Mouse (Mus musculus): ENCODE results near the gene Ptges3.
"Not testable (repeated sequence)": the region's sequence is repeated elsewhere in the genome, so short reads cannot be mapped to it uniquely, and the experiment has no call there.

The Ptges3 gene

GRCm38 (mm10) chr10:128059207-128059981, 640 bp downstream of the Ptges3 start:
- peak; percentile 81 for DNase-seq (ENCODE audit: low read depth, low spot score)

GRCm38 (mm10) chr10:128061109-128061508, 2.4 kb downstream of the Ptges3 start:
- no peak for DNase-seq (ENCODE audit: low read depth, low spot score)

DNA sequence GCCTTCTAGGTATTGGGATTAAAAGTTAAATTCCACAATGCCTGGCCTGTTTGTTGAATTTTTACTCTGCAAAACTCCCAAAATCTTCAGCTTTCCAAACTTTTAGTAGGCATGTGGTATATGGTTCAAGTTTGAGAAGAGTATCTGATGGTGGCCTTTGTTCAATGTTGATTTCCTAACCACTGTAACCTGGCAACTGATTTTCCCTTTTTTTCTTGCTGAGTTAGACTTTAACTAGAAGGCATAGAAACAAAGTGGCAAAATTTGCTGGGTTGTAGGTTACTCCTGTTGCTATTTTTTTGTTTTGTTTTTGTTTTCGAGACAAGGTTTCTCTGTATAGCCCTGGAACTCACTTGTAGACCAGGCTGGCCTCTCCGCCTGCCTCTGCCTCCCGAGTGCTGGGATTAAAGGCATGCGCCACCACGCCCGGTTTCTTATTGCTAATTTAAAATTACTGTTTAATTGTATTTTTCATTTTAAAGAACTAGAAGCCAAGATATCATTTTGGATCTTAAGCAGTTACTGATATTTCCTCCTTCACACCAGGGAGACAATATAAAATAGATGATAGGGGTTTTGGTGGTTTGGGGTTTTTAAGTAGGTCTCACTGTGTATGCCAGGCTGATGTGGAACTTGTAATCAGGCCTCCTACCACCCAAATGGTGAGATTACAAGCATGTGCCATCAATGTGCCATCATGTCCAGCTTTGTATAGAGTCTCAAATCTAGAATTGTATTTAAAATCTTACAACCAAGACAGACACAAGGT, 3.7 kb downstream of the Ptges3 start:
- no peak for DNase-seq (ENCODE audit: low read depth, low spot score)

- no peak for DNase-seq (ENCODE audit: low read depth, low spot score)
Observed at GRCm38 (mm10) chr10:128066072-128066471, 7.3 kb downstream of the Ptges3 start.

DNA sequence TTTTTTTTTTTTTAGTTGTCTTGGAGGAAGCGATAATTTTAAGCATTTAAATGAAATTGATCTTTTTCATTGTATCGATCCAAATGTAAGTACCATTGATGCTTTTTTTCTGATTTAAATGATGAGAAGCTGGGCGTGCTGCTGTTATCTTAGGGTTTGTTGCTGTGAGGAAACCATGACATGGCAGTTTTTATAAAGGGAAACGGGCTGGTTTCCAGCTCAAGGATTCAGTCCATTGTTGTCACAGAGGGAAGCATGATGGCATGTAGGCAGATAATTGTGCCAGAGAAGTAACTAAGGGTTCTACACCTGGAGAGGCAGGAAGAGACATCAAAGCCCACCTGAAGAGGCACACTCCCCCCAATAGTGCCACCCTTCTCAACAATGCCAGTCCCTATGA, 10.4 kb downstream of the Ptges3 start:
- no peak for DNase-seq (ENCODE audit: low read depth, low spot score)

- not testable (repeated sequence) for DNase-seq (ENCODE audit: low read depth, low spot score)
Observed at GRCm38 (mm10) chr10:128070432-128070831, 11.7 kb downstream of the Ptges3 start.

- DNase-seq (ENCODE audit: low read depth, low spot score): not testable (repeated sequence)
Observed at GRCm38 (mm10) chr10:128078269-128078668, 19.5 kb downstream of the Ptges3 start.

- DNase-seq (ENCODE audit: low read depth, low spot score): peak; percentile 71
Observed at GRCm38 (mm10) chr10:128080496-128080895, 21.7 kb downstream of the Ptges3 start.

- no peak for DNase-seq (ENCODE audit: low read depth, low spot score)
Observed at GRCm38 (mm10) chr10:128081807-128082476, 23.2 kb downstream of the Ptges3 start.

DNA sequence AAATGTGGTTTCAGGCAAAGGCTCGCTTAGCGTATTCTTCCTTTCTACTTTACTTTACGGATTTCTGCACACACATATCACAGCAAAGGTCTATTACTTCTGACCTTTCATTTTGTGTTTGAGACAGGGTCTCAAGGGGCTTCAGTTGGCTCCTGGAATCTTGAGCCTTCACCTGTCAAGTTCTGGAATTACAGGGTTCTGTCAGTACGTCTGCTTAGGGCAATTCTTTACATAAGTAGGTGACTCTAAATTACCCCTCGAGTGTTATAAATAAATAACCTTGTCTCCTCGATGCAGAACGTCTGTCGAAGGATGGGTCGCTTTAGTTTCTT, 23.7 kb downstream of the Ptges3 start:
- DNase-seq (ENCODE audit: low read depth, low spot score): no peak

DNA sequence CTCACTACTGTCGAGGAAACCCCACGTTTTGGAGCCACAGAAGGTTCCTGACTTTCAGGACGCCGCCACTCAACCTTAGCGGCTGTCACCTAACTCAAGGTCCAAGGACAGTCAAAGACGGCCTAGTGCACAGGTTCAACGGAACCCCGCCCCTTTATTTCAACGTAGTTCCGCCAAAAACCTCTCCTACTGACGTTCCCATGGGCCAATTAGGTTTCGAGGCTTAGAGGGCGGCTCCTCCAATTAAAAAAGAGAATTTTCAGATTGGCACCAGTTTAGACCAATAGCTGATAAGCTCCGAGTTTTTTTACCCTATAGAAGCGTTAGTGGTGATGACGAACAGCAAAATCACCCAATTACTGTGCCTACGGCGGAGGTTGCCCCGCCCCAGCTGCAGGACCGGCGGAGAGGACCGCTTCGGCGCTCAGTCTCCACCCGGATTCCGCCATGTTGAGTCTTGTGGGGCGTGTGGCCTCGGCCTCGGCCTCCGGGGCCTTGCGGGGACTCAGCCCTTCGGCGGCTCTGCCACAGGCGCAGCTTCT, 24.2 kb downstream of the Ptges3 start, which contains the start of gene Atp5b:
TSS of gene Atp5b (plus strand) at position 394 of the 542 bp plus-strand sequence.
- peak; percentile 100 for DNase-seq (ENCODE audit: low read depth, low spot score)

GRCm38 (mm10) chr10:128083688-128084087, 24.9 kb downstream of the Ptges3 start:
- DNase-seq (ENCODE audit: low read depth, low spot score): no peak

DNA sequence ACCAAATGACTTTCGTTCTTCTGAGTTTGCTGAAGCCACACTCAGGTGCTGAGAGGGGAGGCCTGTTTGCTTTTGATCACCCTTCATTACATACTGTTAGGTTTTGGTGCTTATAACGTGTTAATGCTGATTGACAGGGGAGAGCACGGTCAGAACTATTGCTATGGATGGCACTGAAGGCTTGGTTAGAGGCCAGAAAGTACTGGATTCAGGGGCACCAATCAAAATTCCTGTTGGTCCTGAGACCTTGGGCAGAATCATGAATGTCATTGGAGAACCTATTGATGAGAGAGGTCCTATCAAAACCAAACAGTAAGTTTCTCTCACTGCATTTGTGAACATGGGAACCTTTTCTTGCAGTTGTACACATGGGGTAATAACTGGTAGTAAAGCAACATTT, 25.4 kb downstream of the Ptges3 start:
- DNase-seq (ENCODE audit: low read depth, low spot score): no peak

DNA sequence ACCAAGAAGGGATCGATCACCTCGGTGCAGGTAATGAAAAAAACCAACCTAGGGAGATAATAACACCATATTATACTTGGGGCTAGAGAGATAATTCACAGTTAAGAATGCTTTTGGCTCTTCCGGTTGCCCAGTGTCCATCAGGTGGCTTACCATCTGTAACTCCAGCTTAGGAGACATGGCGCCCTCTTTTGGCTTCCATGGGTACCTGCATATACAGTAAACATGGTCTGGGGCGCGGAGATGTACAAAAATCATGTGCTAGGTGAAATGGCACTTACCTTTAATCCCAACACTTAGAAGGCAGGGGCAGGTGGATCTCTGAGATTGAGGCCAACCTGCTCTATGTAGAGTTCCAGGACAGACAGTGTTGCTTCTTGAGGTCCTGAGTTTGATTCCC, 27.6 kb downstream of the Ptges3 start:
- no peak for DNase-seq (ENCODE audit: low read depth, low spot score)

GRCm38 (mm10) chr10:128087216-128087615, 28.5 kb downstream of the Ptges3 start:
- not testable (repeated sequence) for DNase-seq (ENCODE audit: low read depth, low spot score)

GRCm38 (mm10) chr10:128088181-128088580, 29.4 kb downstream of the Ptges3 start:
- DNase-seq (ENCODE audit: low read depth, low spot score): no peak

GRCm38 (mm10) chr10:128089842-128090241, 31.1 kb downstream of the Ptges3 start:
- DNase-seq (ENCODE audit: low read depth, low spot score): no peak

- peak; percentile 93 for DNase-seq (ENCODE audit: low read depth, low spot score)
Observed at GRCm38 (mm10) chr10:128090651-128091563, 32.2 kb downstream of the Ptges3 start.

GRCm38 (mm10) chr10:128091564-128092505, 33.1 kb downstream of the Ptges3 start, which contains the start of gene Baz2a:
Gene Baz2a, plus strand, starts transcription at chr10:128091577.
- peak; percentile 91 for DNase-seq (ENCODE audit: low read depth, low spot score)
